ENCODE assay signal across 8 mouse cellular contexts in genomic region chr5:23432708-23433645, GRCm38 (mm10). TPM values are rescaled to one million over a fixed set of nuclear protein-coding genes. Genes with fewer than 3 reads are reported as not detected.
DNase-seq lines count a peak whose midpoint lies in the region; ATAC-seq and TF ChIP-seq lines count a peak whose summit lies in the region.

No protein-coding gene starts in this region.

- H3K4me3 ChIP-seq in cerebellum, adult 2 months (replicated peaks; ENCODE audit: insufficient read depth, low read depth, low read length): peak overlapping the region; percentile 86
- H3K4me3 ChIP-seq in forebrain, embryonic 16.5 days (replicated peaks; ENCODE audit: low read length): peak overlapping the region; percentile 100
- peak overlapping the region; percentile 96 for H3K4me3 ChIP-seq in lung, embryonic 14.5 days (ENCODE audit: low read depth, low read length)

- intact Hi-C loops in heart, postnatal 36 days (cut with DNase I): loop anchor here (1.0 to 5.0 kb wide), 3 partner anchors 14 to 184 kb away; no protein-coding TSS in a partner anchor

- TF ChIP-seq POLR2A in cerebellum, adult 2 months (IDR thresholded peaks at IDR 0.05; ENCODE audit: borderline replicate concordance, insufficient read depth, low read length): peak; percentile 75; the same call in 1 of the 2 replicates

- peak; percentile 90 for ATAC-seq in forebrain, embryonic 16.5 days
- ATAC-seq in lung, embryonic 14.5 days (ENCODE audit: insufficient read depth): peak; percentile 93
- peak; percentile 73 for ATAC-seq in neutrophil, adult 5-6 weeks (ENCODE audit: extremely low read depth, insufficient number of reproducible peaks, low FRiP score, poor library complexity, severe bottlenecking)

- no peaks in the 10 kb centered on the region for H3K27me3 ChIP-seq in cerebellum, adult 2 months (ENCODE audit: control insufficient read depth, insufficient read depth, low read length)
- no peaks in the 10 kb centered on the region for H3K27me3 ChIP-seq in forebrain, embryonic 16.5 days (replicated peaks; ENCODE audit: control insufficient read depth, insufficient read depth, low read length)
- no peaks in the 10 kb centered on the region for H3K27me3 ChIP-seq in lung, embryonic 14.5 days (ENCODE audit: insufficient read depth, low read length)

- WGBS in cerebellum, adult 2 months: under 1% methylated on average over 61 of the region's 61 CpGs
- under 1% methylated on average over 59 of the region's 61 CpGs for WGBS in forebrain, embryonic 16.5 days
- WGBS in lung, embryonic 14.5 days: under 1% methylated on average over 61 of the region's 61 CpGs

- no peak for TF ChIP-seq CTCF in cerebellum, adult 2 months (IDR thresholded peaks at IDR 0.05; ENCODE audit: borderline replicate concordance, insufficient read depth, low read depth, low read length)
- 0 out of 2 replicates have a peak, but pooled peaks have one; percentile 5 for TF ChIP-seq CTCF in lung, embryonic 14.5 days (IDR thresholded peaks at IDR 0.05; ENCODE audit: low read depth)

- peak overlapping the region; percentile 100 for H3K27ac ChIP-seq in cerebellum, adult 2 months (ENCODE audit: insufficient read depth, low read length)
- peak overlapping the region; percentile 98 for H3K27ac ChIP-seq in forebrain, embryonic 16.5 days (ENCODE audit: low read length)
- peak overlapping the region; percentile 100 for H3K27ac ChIP-seq in lung, embryonic 14.5 days (ENCODE audit: low read depth)

- H3K9me3 ChIP-seq in forebrain, embryonic 16.5 days (ENCODE audit: control insufficient read depth, low read length): no peaks in the 10 kb centered on the region
- no peaks in the 10 kb centered on the region for H3K9me3 ChIP-seq in lung, embryonic 14.5 days (ENCODE audit: low read depth, low read length)

- DNase-seq in MEL-GATA-1-ER (ENCODE audit: extremely low read depth, low read depth): peak; percentile 98
- DNase-seq in cerebellum, adult 2 months: peak; percentile 99 to 100
- DNase-seq in heart, postnatal 36 days: peak; percentile 98 to 99
- DNase-seq in layer of hippocampus, adult 8-10 months (ENCODE audit: low spot score in 2 of 2): peak; percentile 99
- peak; percentile 97 for DNase-seq in lung, embryonic 14.5 days
- peak; percentile 99 for DNase-seq in testis, postnatal 14 days (ENCODE audit: low spot score)

- no peaks in the 10 kb centered on the region for H3K4me1 ChIP-seq in cerebellum, adult 2 months (ENCODE audit: control insufficient read depth, insufficient read depth, low read length)
- peaks cover 17% of the 10 kb centered on the region for H3K4me1 ChIP-seq in forebrain, embryonic 16.5 days (replicated peaks; ENCODE audit: control insufficient read depth, insufficient read depth, low read length)
- H3K4me1 ChIP-seq in lung, embryonic 14.5 days (ENCODE audit: insufficient read depth): peaks cover 12% of the 10 kb centered on the region

- no peaks in the 10 kb centered on the region for H3K36me3 ChIP-seq in forebrain, embryonic 16.5 days (ENCODE audit: control insufficient read depth, insufficient read depth)
- H3K36me3 ChIP-seq in lung, embryonic 14.5 days (ENCODE audit: insufficient read depth): no peaks in the 10 kb centered on the region

- peak overlapping the region; percentile 71 for H3K4me2 ChIP-seq in forebrain, embryonic 16.5 days (ENCODE audit: low read length)
- H3K4me2 ChIP-seq in lung, embryonic 14.5 days: peak overlapping the region; percentile 81

- H3K9ac ChIP-seq in forebrain, embryonic 16.5 days (replicated peaks; ENCODE audit: low read depth, low read length): peak overlapping the region; percentile 100
- peak overlapping the region; percentile 100 for H3K9ac ChIP-seq in lung, embryonic 14.5 days

RNA-seq across cellular contexts. Expression of gene Kmt2e, which starts 1.3 kb away (rescaled TPM):
- polyA plus RNA-seq in cerebellum, adult 2 months (2012; rRNA removed): 46.6 and 56.7 TPM in 2 replicates
- polyA plus RNA-seq in forebrain, embryonic 16.5 days (2015; fragmentation: Nextera tagmentation; extraction: Ambion mirVana): 198 and 209 TPM in 2 replicates
- 10 to 100 TPM; 50.1 to 51.5 TPM for total RNA-seq in heart, postnatal 36 days (2021)
- total RNA-seq in layer of hippocampus, adult 8-10 months (2022): 100 to 1,000 TPM in 1 of 4 experiments, 10 to 100 TPM in 3; 91.0 to 101 (median 96.8) TPM
- 72.8 and 83.2 TPM in 2 replicates for polyA plus RNA-seq in lung, embryonic 14.5 days (2014; fragmentation: Nextera tagmentation; extraction: Ambion mirVana)
- total RNA-seq in neutrophil, adult 5-6 weeks (2017): 201 and 212 TPM in 2 replicates

Comparison
In these comparisons a context has a peak if more than half of its experiments do, and no peak if none do; other contexts are left out.
1. Peak in every context shown above with its lines: DNase-seq, ATAC-seq, H3K4me3 ChIP-seq and H3K27ac ChIP-seq.